Mouse (Mus musculus) heart, adult 2 months (tissue): ENCODE measurements around the gene Dock1.

Experiments
- CTCF ChIP-seq: fragments of 200-600 bp; IDR thresholded peaks from 2 replicates; pipeline ENCODE4 v1.8.1; 2022; ENCODE audit warnings: antibody characterized with exemption, mild to moderate bottlenecking, moderate library complexity
- EP300 ChIP-seq: fragments of 200-500 bp; IDR thresholded peaks from 2 replicates; pipeline ENCODE4 v1.6.1; 2011; ENCODE audit warnings: low read depth, low read length, control low read depth; ENCODE audit not compliant: insufficient read depth
- POLR2A ChIP-seq: fragments of 200-500 bp; IDR thresholded peaks from 2 replicates; pipeline ENCODE4 v1.6.1; 2011; ENCODE audit warnings: mild to moderate bottlenecking, low read depth, low read length, control low read depth; ENCODE audit not compliant: insufficient read depth

DNA sequence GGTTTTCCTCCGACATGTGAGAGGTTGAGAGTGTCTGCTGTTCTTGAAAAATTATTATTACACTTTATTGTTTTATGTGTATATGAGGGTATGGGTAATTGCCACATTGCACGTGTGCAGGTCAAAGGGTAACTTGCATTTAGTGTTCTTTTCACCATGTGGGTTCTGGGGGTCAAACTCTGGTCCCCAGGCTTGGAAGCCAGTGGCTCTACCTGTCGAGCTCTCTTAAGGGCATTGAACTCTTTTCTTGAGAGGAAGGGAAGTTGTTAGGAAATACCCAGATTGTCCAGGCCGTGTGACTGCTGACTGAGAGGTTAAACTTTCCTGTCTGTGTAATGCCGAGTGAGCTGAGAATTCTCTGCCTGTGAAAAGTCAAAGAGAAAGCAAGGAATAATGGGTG, 19.7 kb downstream of the Dock1 start:
- no peak for TF ChIP-seq CTCF
- TF ChIP-seq EP300 = no peak
- TF ChIP-seq POLR2A = no peak
